Mouse (Mus musculus) embryo, embryonic 9.5 days (tissue): ENCODE data around the gene Scn1a.

Experiments used
- DNase-seq: peaks from one replicate; pipeline ENCODE4 v3.0.0-alpha.2; 2017; ENCODE audit errors: extremely low spot score

Gene Scn1a

GRCm38 (mm10) chr2:66440711-66441110 lies at the start of gene Scn1a:
Gene Scn1a (minus strand): TSS chr2:66440840.
- peak; percentile 6 for DNase-seq

GRCm38 (mm10) chr2:66478395-66478794 lies 37.8 kb upstream of the Scn1a start:
- DNase-seq: no peak

- DNase-seq: no peak
Measured at GRCm38 (mm10) chr2:66473181-66473822, 32.7 kb upstream of the Scn1a start.

GRCm38 (mm10) chr2:66465484-66465883 lies 24.8 kb upstream of the Scn1a start:
- DNase-seq: no peak

GRCm38 (mm10) chr2:66464874-66465458 lies 24.3 kb upstream of the Scn1a start:
- no peak for DNase-seq

GRCm38 (mm10) chr2:66463916-66464315 lies 23.3 kb upstream of the Scn1a start:
- no peak for DNase-seq

- no peak for DNase-seq
Measured at GRCm38 (mm10) chr2:66462458-66462857, 21.8 kb upstream of the Scn1a start.

GRCm38 (mm10) chr2:66439764-66440471 lies 722 bp downstream of the Scn1a start:
- peak; percentile 55 for DNase-seq

GRCm38 (mm10) chr2:66436286-66436685 lies 4.4 kb downstream of the Scn1a start:
- no peak for DNase-seq

GRCm38 (mm10) chr2:66409740-66410290 lies 30.8 kb downstream of the Scn1a start:
- DNase-seq: peak; percentile 57

GRCm38 (mm10) chr2:66408899-66409739 lies 31.5 kb downstream of the Scn1a start:
- peak; percentile 20 for DNase-seq

GRCm38 (mm10) chr2:66408456-66408855 lies 32.2 kb downstream of the Scn1a start:
- no peak for DNase-seq

GRCm38 (mm10) chr2:66392586-66392985 lies 48.1 kb downstream of the Scn1a start:
- no peak for DNase-seq

- DNase-seq: no peak
Measured at GRCm38 (mm10) chr2:66367957-66368356, 72.7 kb downstream of the Scn1a start.

- no peak for DNase-seq
Measured at GRCm38 (mm10) chr2:66350590-66350989, 90.0 kb downstream of the Scn1a start.

- DNase-seq: no peak
Measured at GRCm38 (mm10) chr2:66346622-66347021, 94.0 kb downstream of the Scn1a start.

GRCm38 (mm10) chr2:66346181-66346580 lies 94.5 kb downstream of the Scn1a start:
- no peak for DNase-seq

- no peak for DNase-seq
Measured at GRCm38 (mm10) chr2:66337406-66337805, 103.2 kb downstream of the Scn1a start.

GRCm38 (mm10) chr2:66336396-66336795 lies 104.2 kb downstream of the Scn1a start:
- DNase-seq: no peak

GRCm38 (mm10) chr2:66272551-66272950 lies 168.1 kb downstream of the Scn1a start:
- no peak for DNase-seq

- DNase-seq: peak; percentile 97
Measured at GRCm38 (mm10) chr2:66256220-66257131, 184.2 kb downstream of the Scn1a start, which contains the start of gene Ttc21b. Gene Ttc21b (minus strand): TSS chr2:66256617.
